Mouse (Mus musculus) kidney, postnatal 14 days (tissue): ENCODE measurements around the gene Olfr612.
"Not testable (repeated sequence)": the region's sequence is repeated elsewhere in the genome, so short reads cannot be mapped to it uniquely, and the experiment has no call there.

Experiments
- DNase-seq: peaks from one replicate; pipeline ENCODE4 v3.0.0; 2022; ENCODE audit warnings: mixed read lengths

Gene Olfr612

DNA sequence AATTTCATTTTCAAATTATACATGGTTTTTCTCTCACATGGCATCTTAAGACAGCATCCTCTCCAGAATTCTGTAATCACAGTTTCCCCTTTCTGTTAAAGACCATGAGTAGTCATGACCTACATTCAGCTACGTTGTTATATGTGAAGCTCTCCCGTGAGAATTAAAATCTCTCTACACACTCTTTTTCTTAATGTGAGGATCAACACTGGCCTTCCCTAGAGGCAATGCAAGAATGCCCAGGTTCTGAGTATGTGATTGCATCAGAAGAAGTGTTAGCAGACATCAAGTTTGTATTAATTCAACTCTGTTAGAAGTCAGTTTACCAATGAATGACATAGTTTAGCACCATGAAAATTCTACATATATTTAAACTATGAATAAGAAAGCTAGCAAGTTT lies at the start of gene Olfr612:
Olfr612 (minus strand) TSS at position 101 of the 400 bp plus-strand sequence.
- not testable (repeated sequence) for DNase-seq

DNA sequence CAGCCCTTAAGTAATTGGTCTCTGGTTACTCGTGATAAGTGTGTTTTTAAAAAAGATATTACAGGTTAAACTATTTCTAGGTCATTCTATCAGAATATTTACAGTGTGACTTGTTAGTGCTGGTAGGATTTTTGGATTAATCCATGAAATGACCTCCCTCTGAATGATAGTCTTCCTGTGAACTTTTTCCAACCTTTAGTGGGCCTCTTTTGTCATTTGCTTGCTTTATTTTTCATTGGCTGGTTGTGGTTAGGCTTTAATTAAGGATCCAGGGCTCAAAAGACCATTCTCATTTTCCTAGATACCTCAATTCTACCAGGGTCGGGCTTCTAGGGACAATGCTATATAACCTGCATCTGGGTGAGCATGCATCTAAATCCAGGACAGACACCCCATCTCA lies 47.3 kb upstream of the Olfr612 start, which contains the start of gene Olfr618:
Olfr618 (plus strand) TSS at position 301 of the 400 bp plus-strand sequence.
- no peak for DNase-seq

DNA sequence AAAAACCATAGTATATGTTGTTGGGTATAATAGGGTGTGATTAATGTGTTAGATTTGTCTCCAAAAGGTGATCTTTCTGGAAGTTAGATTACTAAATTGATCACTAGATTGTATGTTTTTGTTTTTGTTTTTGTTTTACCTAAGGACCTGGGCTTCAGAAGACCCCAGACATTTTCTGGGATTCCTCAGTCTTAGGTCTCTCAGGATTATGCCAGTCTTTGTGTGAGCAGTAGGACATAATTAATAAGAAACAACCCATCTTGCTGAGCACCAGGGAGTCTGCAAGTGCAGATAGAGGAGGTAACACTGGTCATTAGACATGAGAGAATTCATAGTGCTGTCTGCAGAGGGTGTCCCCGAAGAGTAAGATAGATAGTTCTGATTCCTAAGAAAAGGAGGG lies 30.2 kb upstream of the Olfr612 start, which contains the start of gene Olfr617:
Olfr617 (plus strand) TSS at position 301 of the 400 bp plus-strand sequence.
- no peak for DNase-seq

DNA sequence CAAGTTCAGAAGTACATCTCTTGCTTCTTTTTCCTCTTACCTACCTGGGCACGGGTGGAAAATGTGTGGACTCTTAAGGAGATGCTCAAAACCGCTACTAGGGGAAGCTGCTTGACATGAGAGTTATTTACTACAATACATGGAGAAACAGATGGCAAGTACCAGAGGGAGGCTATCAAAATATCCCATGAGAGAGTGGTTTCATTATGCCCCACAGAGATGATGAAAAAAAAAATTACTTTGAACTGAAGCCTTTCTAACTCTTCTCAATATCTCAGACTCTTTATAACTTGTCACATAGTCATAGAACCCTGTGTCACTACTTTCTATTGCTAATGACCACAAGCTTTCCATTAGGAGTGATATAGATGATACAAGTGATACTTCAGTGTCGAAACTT lies 26.5 kb upstream of the Olfr612 start, which contains the start of gene Olfr616:
Olfr616 (minus strand) TSS at position 101 of the 400 bp plus-strand sequence.
- no peak for DNase-seq

DNA sequence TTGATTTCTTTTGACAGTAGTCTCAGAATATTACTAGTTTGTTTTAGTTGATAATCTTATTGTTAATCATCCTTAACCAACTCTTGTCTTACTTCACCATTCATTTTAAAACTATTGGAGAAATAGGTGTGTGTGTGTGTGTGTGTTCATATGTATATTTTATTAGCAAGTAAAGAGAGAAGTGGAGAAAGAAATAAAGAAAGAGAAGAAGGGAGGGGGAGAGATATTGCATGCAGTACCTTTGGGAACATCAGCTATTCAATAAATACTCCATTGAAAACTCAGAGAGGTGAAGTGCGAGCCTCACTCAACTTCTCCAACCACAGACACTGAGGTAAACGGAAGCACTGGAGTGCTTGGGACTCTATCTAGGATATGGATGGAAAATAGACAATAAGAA lies 13.3 kb upstream of the Olfr612 start, which contains the start of gene Olfr615:
Olfr615 (plus strand) TSS at position 301 of the 400 bp plus-strand sequence.
- no peak for DNase-seq

DNA sequence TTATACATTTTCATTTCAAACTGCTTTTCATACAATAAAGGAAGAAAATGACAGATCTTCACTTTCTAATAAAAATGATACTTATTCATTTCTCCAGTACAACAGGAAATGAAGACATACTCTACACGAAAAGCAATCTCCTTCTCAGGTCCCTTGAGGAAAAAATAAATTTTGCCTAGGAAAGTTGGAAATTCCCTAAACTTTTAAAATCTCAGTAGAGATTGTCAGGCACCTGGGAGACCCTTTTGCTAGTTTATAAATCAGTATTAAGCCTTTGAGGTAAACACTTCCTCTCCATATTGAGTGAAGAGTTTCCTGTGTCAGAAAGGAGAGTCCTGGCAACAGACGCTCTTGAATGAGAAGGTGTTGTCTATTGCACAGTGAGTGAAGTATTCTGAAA lies 5.3 kb upstream of the Olfr612 start, which contains the start of gene Olfr613:
Olfr613 (plus strand) TSS at position 301 of the 400 bp plus-strand sequence.
- no peak for DNase-seq

DNA sequence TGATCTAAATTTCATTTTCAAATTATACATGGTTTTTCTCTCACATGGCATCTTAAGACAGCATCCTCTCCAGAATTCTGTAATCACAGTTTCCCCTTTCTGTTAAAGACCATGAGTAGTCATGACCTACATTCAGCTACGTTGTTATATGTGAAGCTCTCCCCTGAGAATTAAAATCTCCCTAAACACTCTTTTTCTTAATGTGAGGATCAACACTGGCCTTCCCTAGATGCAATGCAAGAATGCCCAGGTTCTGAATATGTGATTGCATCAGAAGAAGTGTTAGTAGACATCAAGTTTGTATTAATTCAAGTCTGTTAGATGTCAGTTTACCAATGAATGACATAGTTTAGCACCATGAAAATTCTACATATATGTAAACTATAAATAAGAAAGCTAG lies 21.8 kb downstream of the Olfr612 start, which contains the start of gene Olfr611:
Olfr611 (minus strand) TSS at position 101 of the 400 bp plus-strand sequence.
- not testable (repeated sequence) for DNase-seq

DNA sequence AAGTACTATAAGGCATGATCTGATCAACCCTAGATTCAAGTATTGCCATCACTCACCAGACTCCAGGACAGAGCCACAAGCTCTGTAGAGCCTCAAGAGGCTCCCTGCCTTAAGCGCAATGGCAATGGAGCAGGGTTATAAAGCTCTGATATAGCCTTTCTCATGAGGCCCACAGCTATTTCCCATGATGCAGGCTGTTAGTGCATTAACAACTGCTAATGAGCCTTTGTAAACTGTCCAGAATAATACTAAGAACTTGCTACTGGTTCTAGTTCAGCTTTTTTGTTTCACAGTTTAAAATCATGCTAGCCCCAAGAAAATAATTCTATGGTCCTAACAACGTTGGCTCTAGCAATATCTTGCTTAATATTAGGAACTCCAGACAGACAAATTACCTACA lies 30.5 kb downstream of the Olfr612 start, which contains the start of gene Olfr610:
Olfr610 (minus strand) TSS at position 101 of the 400 bp plus-strand sequence.
- no peak for DNase-seq

DNA sequence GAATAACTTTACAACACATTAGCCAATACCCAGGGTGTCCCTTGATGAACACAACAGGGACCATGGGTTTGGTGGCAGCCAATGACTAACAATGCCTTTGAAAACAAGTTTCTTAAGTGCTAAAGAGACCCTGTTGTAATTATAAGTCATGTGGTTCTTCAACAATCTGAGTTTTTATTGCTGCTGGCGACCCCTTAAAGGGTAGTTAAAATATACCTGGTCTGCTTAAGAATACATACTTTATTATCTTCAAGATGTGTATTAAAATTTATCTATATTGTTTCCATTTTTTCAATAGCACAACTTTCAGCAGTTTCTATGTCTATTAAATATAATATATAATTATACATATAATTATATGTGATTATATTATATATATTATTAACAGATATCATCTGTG lies 44.6 kb downstream of the Olfr612 start, which contains the start of gene Olfr609:
Olfr609 (minus strand) TSS at position 101 of the 400 bp plus-strand sequence.
- DNase-seq, result no peak
